Mouse (Mus musculus): ENCODE results near the gene Sel1l3.

Sel1l3 gene

GRCm38 (mm10) chr5:53101848-53102473 lies 111.8 kb downstream of the Sel1l3 start:
- no peak for DNase-seq (ENCODE audit: extremely low read depth, low read depth)

- DNase-seq (ENCODE audit: extremely low read depth, low read depth), result no peak
Observed at GRCm38 (mm10) chr5:53091331-53091730, 122.4 kb downstream of the Sel1l3 start.

GRCm38 (mm10) chr5:53087452-53087851 lies 126.3 kb downstream of the Sel1l3 start:
- no peak for DNase-seq (ENCODE audit: extremely low read depth, low read depth)

- DNase-seq (ENCODE audit: extremely low read depth, low read depth), result no peak
Observed at GRCm38 (mm10) chr5:53078453-53078852, 135.3 kb downstream of the Sel1l3 start.

- no peak for DNase-seq (ENCODE audit: extremely low read depth, low read depth)
Observed at GRCm38 (mm10) chr5:53074553-53074952, 139.2 kb downstream of the Sel1l3 start.

GRCm38 (mm10) chr5:53061532-53062130 lies 152.1 kb downstream of the Sel1l3 start:
- DNase-seq (ENCODE audit: extremely low read depth, low read depth), result no peak

Data from MEL-GATA-1-ER (cell line).